Comparison of ENCODE assay signal across 21 mouse cellular contexts in the genomic region with DNA sequence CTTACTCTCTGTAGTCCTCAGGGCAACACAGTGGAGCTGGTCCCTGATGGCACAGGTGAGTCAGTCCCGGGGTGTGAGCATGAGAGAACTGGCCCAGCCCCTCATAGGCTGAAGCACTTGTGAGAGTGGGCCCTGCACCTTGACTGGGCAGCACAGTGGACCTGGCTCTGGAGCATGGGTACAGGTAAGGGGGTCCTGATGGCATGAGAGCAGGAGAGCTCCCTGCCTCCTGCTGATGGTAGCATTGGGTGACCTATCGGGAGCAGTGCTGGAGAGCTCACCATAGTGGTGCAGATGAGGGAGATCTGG. TPM values are rescaled to one million over a fixed set of nuclear protein-coding genes. Genes with fewer than 3 reads are reported as not detected.
A peak's percentile ranks its signal among the peaks of the same experiment; 100 is the strongest.
DNase-seq lines count a peak whose midpoint lies in the region; ATAC-seq lines count a peak whose summit lies in the region.
"Had no signal": no experiment of that assay in that cellular context is flagged by ENCODE, and none has a peak within 500 bp of the region (broad histone marks: within the 10 kb centered on the region; RNA-seq: fewer than 3 reads in every experiment).

No protein-coding gene starts in this region.

- peak; percentile 46; the same call in 1 of the 2 replicates for ATAC-seq in neural tube, embryonic 12.5 days (ENCODE audit: low FRiP score, low read depth)
- no peak; the same call in 1 of the 2 replicates for ATAC-seq in neural tube, embryonic 15.5 days (ENCODE audit: low FRiP score)
- 0 out of 2 replicates have a peak, but pooled peaks have one; percentile 22 for ATAC-seq in megakaryocyte-erythroid progenitor cell, adult 5-6 weeks (replicated peaks; ENCODE audit: low FRiP score, low TSS enrichment, poor library complexity, severe bottlenecking)

- H3K4me1 ChIP-seq in heart, embryonic 10.5 days, result no peaks in the 10 kb centered on the region
- H3K4me1 ChIP-seq in neural tube, embryonic 12.5 days, result peaks cover 10% of the 10 kb centered on the region; the same call in 1 of the 2 replicates
- H3K4me1 ChIP-seq in neural tube, embryonic 15.5 days, result no peaks in the 10 kb centered on the region
- H3K4me1 ChIP-seq: embryonic facial prominence, embryonic 15.5 days had no signal

- no peak overlapping the region for H3K9ac ChIP-seq in neural tube, embryonic 12.5 days
- no peak overlapping the region for H3K9ac ChIP-seq in neural tube, embryonic 15.5 days (replicated peaks)
- H3K9ac ChIP-seq: embryonic facial prominence, embryonic 15.5 days had no signal

- H3K4me2 ChIP-seq in neural tube, embryonic 12.5 days (replicated peaks), result no peak overlapping the region
- no peak overlapping the region for H3K4me2 ChIP-seq in neural tube, embryonic 15.5 days
- H3K4me2 ChIP-seq: embryonic facial prominence, embryonic 15.5 days; liver, embryonic 11.5 days had no signal

- 71% methylated on average over 2 of the region's 2 CpGs for WGBS in heart, embryonic 10.5 days
- 88% methylated on average over 2 of the region's 2 CpGs for WGBS in neural tube, embryonic 12.5 days
- WGBS in neural tube, embryonic 15.5 days, result 84% methylated on average over 2 of the region's 2 CpGs

- no peaks in the 10 kb centered on the region for H3K36me3 ChIP-seq in heart, embryonic 10.5 days
- no peaks in the 10 kb centered on the region for H3K36me3 ChIP-seq in neural tube, embryonic 12.5 days
- H3K36me3 ChIP-seq in neural tube, embryonic 15.5 days, result no peaks in the 10 kb centered on the region
- H3K36me3 ChIP-seq: embryonic facial prominence, embryonic 15.5 days had no signal

- H3K9me3 ChIP-seq in heart, embryonic 10.5 days, result no peaks in the 10 kb centered on the region
- no peaks in the 10 kb centered on the region for H3K9me3 ChIP-seq in neural tube, embryonic 12.5 days
- no peaks in the 10 kb centered on the region for H3K9me3 ChIP-seq in neural tube, embryonic 15.5 days (replicated peaks)
- H3K9me3 ChIP-seq: embryonic facial prominence, embryonic 15.5 days had no signal

- H3K27me3 ChIP-seq in heart, embryonic 10.5 days (ENCODE audit: insufficient read depth, poor library complexity, severe bottlenecking), result no peaks in the 10 kb centered on the region
- H3K27me3 ChIP-seq in neural tube, embryonic 12.5 days (replicated peaks), result no peaks in the 10 kb centered on the region
- no peaks in the 10 kb centered on the region; the same call in 1 of the 2 replicates for H3K27me3 ChIP-seq in neural tube, embryonic 15.5 days (replicated peaks)
- H3K27me3 ChIP-seq: embryonic facial prominence, embryonic 15.5 days had no signal

- peak; percentile 61 for DNase-seq in heart, embryonic 10.5 days (ENCODE audit: low spot score)
- no peak for DNase-seq in heart, adult 9 months (ENCODE audit: low spot score in 2 of 2)
- DNase-seq in kidney, adult 18-20 months, result no peak
- no peak for DNase-seq in spleen, postnatal 10 days (ENCODE audit: low spot score in 2 of 2)
- DNase-seq: adrenal gland, postnatal 36 days; cerebellum, adult 9-10 months; heart, adult 18-20 months; kidney, adult 9 months; kidney, postnatal 36 days; lung, adult 2 months; right cerebral cortex, adult 18-20 months had no signal

- no peak overlapping the region for H3K4me3 ChIP-seq in heart, embryonic 10.5 days
- no peak overlapping the region for H3K4me3 ChIP-seq in neural tube, embryonic 12.5 days
- no peak overlapping the region for H3K4me3 ChIP-seq in neural tube, embryonic 15.5 days (replicated peaks)
- H3K4me3 ChIP-seq: embryonic facial prominence, embryonic 15.5 days had no signal

- no peak overlapping the region for H3K27ac ChIP-seq in heart, embryonic 10.5 days
- no peak overlapping the region for H3K27ac ChIP-seq in neural tube, embryonic 12.5 days
- no peak overlapping the region for H3K27ac ChIP-seq in neural tube, embryonic 15.5 days (replicated peaks)
- H3K27ac ChIP-seq: embryonic facial prominence, embryonic 15.5 days had no signal

RNA-seq across cellular contexts. Expression of gene Prdm13, which starts 56.5 kb away (rescaled TPM):
- polyA plus RNA-seq in heart, embryonic 10.5 days (2016; fragmentation: Nextera tagmentation; extraction: Ambion mirVana), result not detected in 2 replicates
- 12.6 and 13.3 TPM in 2 replicates for polyA plus RNA-seq in neural tube, embryonic 12.5 days (2016; fragmentation: Nextera tagmentation; extraction: Ambion mirVana)
- 0.18 and 0.24 TPM in 2 replicates for polyA plus RNA-seq in neural tube, embryonic 15.5 days (2015; fragmentation: Nextera tagmentation; extraction: Ambion mirVana)
- not detected in 2 replicates for total RNA-seq in megakaryocyte-erythroid progenitor cell, adult 5-6 weeks (2014; fragmentation: Nextera tagmentation)
- not detected in 2 replicates for total RNA-seq in megakaryocyte-erythroid progenitor cell, adult 5-6 weeks (2017)
- total RNA-seq: adrenal gland, postnatal 36 days; gastrocnemius, adult 8-10 months; heart, adult 18-20 months; layer of hippocampus, postnatal 25 days; left cerebral cortex, postnatal 25 days had no signal
- polyA plus RNA-seq: cortical plate, adult 2 months; embryonic facial prominence, embryonic 15.5 days; heart, postnatal 0 days; lung, adult 2 months had no signal

Comparison
In these comparisons a context has a peak if more than half of its experiments do, and no peak if none do; other contexts are left out.
1. RNA of gene Prdm13, which starts 56.5 kb away (polyA plus RNA-seq): 12.6 to 13.3 TPM in neural tube, embryonic 12.5 days; 0.18 to 0.24 TPM in neural tube, embryonic 15.5 days and not detected in heart, embryonic 10.5 days; every median in the first group is over 10 times any median in the second.